Mouse (Mus musculus) urinary bladder, postnatal 14 days (tissue): ENCODE results near the gene P2ry2.

Experiments used
- DNase-seq: peaks from one replicate; pipeline ENCODE4 v3.0.0; 2021; ENCODE audit warnings: low spot score

The P2ry2 gene

GRCm38 (mm10) chr7:101026836-101027235 lies 14.2 kb upstream of the P2ry2 start:
- DNase-seq, result no peak

- no peak for DNase-seq
Observed at GRCm38 (mm10) chr7:101017492-101017891, 4.8 kb upstream of the P2ry2 start.

GRCm38 (mm10) chr7:101017021-101017461 lies 4.4 kb upstream of the P2ry2 start:
- no peak for DNase-seq

- no peak for DNase-seq
Observed at GRCm38 (mm10) chr7:101014985-101015384, 2.3 kb upstream of the P2ry2 start.

- no peak for DNase-seq
Observed at GRCm38 (mm10) chr7:101014041-101014440, 1.4 kb upstream of the P2ry2 start.

GRCm38 (mm10) chr7:101011681-101012367 lies 842 bp downstream of the P2ry2 start:
- DNase-seq, result peak; percentile 74

GRCm38 (mm10) chr7:101010741-101011140 lies 1.9 kb downstream of the P2ry2 start:
- no peak for DNase-seq

GRCm38 (mm10) chr7:101006201-101006600 lies 6.5 kb downstream of the P2ry2 start:
- no peak for DNase-seq

GRCm38 (mm10) chr7:101005119-101005518 lies 7.5 kb downstream of the P2ry2 start:
- no peak for DNase-seq

- DNase-seq, result peak; percentile 69
Observed at GRCm38 (mm10) chr7:101003442-101004326, 9.0 kb downstream of the P2ry2 start.

- no peak for DNase-seq
Observed at GRCm38 (mm10) chr7:101002274-101002673, 10.4 kb downstream of the P2ry2 start.

- DNase-seq, result no peak
Observed at GRCm38 (mm10) chr7:100999623-101000022, 13.0 kb downstream of the P2ry2 start.

GRCm38 (mm10) chr7:100998578-100998960 lies 14.1 kb downstream of the P2ry2 start:
- no peak for DNase-seq

GRCm38 (mm10) chr7:100997951-100998577 lies 14.6 kb downstream of the P2ry2 start:
- no peak for DNase-seq

- no peak for DNase-seq
Observed at GRCm38 (mm10) chr7:100997215-100997614, 15.5 kb downstream of the P2ry2 start.

- no peak for DNase-seq
Observed at GRCm38 (mm10) chr7:100995951-100996350, 16.7 kb downstream of the P2ry2 start.

- DNase-seq, result no peak
Observed at GRCm38 (mm10) chr7:100995260-100995864, 17.3 kb downstream of the P2ry2 start.

GRCm38 (mm10) chr7:100993166-100993565 lies 19.5 kb downstream of the P2ry2 start:
- peak; percentile 17 for DNase-seq

GRCm38 (mm10) chr7:100991972-100992371 lies 20.7 kb downstream of the P2ry2 start:
- no peak for DNase-seq

- peak; percentile 57 for DNase-seq
Observed at GRCm38 (mm10) chr7:100990636-100991311, 21.9 kb downstream of the P2ry2 start.

- DNase-seq, result peak; percentile 82
Observed at GRCm38 (mm10) chr7:100988092-100988491, 24.6 kb downstream of the P2ry2 start.
